Comparison of ENCODE assay signal across 14 mouse cellular contexts in genomic region chr15:80501106-80502096, GRCm38 (mm10).
DNase-seq lines count a peak whose midpoint lies in the region; ATAC-seq lines count a peak whose summit lies in the region.
"Had no signal": no experiment of that assay in that cellular context is flagged by ENCODE, and none has a peak within 500 bp of the region (broad histone marks: within the 10 kb centered on the region; RNA-seq: fewer than 3 reads in every experiment).

No protein-coding gene starts in this region.

- DNase-seq in layer of hippocampus, adult 9-11 months: peak; percentile 14
- no peak for DNase-seq in layer of hippocampus, postnatal 10 days (ENCODE audit: low spot score in 2 of 2)
- peak; percentile 55 to 72 for DNase-seq in cerebellum, adult 18-20 months
- DNase-seq in cerebellum, postnatal 10 days: peak; percentile 52 to 58
- DNase-seq in retina, embryonic 14.5 days (ENCODE audit: low spot score): no peak
- no peak for DNase-seq in kidney, adult 9 months
- DNase-seq: adrenal gland, postnatal 36 days; gastrocnemius, postnatal 14 days; kidney, adult 11 months; lung, adult 18-20 months; thymus, adult 2 months had no signal

- ATAC-seq in megakaryocyte progenitor cell, adult 5-6 weeks (replicated peaks; ENCODE audit: poor library complexity): 0 out of 2 replicates have a peak, but pooled peaks have one; percentile 32
- ATAC-seq in CD4-positive, CD25-positive, alpha-beta regulatory T cell, adult 4 months: no peak
- ATAC-seq: activated CD4-positive, CD25-positive, alpha-beta regulatory T cell, adult 4 months had no signal

Comparison
In these comparisons a context has a peak if more than half of its experiments do, and no peak if none do; other contexts are left out.
1. DNase-seq: peak in layer of hippocampus, adult 9-11 months (single experiment), cerebellum, adult 18-20 months (2 of 2) and cerebellum, postnatal 10 days (2 of 2); none in layer of hippocampus, postnatal 10 days (0 of 2), retina, embryonic 14.5 days (single experiment) and kidney, adult 9 months (single experiment).